Mouse (Mus musculus) heart, adult 9 months (tissue): Measurements from ENCODE around the gene Commd7.
"Not testable (repeated sequence)": the region's sequence is repeated elsewhere in the genome, so short reads cannot be mapped to it uniquely, and the experiment has no call there.

Experiments
- DNase-seq, 2 experiments: peaks; one replicate each; pipeline ENCODE4 v3.0.0; 2022; ENCODE audit warnings: low spot score in 2 of 2

The Commd7 gene

GRCm38 (mm10) chr2:153631976-153632870 is at the start of gene Commd7:
Gene Commd7, minus strand, starts transcription at chr2:153632781.
- peak; percentile 75 to 85 for DNase-seq

- no peak for DNase-seq
Measured at GRCm38 (mm10) chr2:153679959-153680358, 47.4 kb upstream of the Commd7 start.

GRCm38 (mm10) chr2:153677550-153677949 is 45.0 kb upstream of the Commd7 start:
- DNase-seq, result no peak

- DNase-seq, result no peak
Measured at GRCm38 (mm10) chr2:153676944-153677343, 44.4 kb upstream of the Commd7 start.

- not testable (repeated sequence) for DNase-seq
Measured at GRCm38 (mm10) chr2:153675364-153675763, 42.8 kb upstream of the Commd7 start.

GRCm38 (mm10) chr2:153672619-153673018 is 40.0 kb upstream of the Commd7 start:
- DNase-seq, result no peak

GRCm38 (mm10) chr2:153670111-153670510 is 37.5 kb upstream of the Commd7 start:
- DNase-seq, result no peak

GRCm38 (mm10) chr2:153668754-153669376 is 36.3 kb upstream of the Commd7 start:
- peak in 1 of 2 experiments; percentile 30 for DNase-seq

- DNase-seq, result no peak
Measured at GRCm38 (mm10) chr2:153665401-153665800, 32.8 kb upstream of the Commd7 start.

GRCm38 (mm10) chr2:153660616-153661015 is 28.0 kb upstream of the Commd7 start:
- DNase-seq, result no peak

GRCm38 (mm10) chr2:153657659-153658058 is 25.1 kb upstream of the Commd7 start:
- DNase-seq, result not testable (repeated sequence)

GRCm38 (mm10) chr2:153651681-153652080 is 19.1 kb upstream of the Commd7 start:
- no peak for DNase-seq

- DNase-seq, result peak in 1 of 2 experiments; percentile 10
Measured at GRCm38 (mm10) chr2:153650014-153650687, 17.6 kb upstream of the Commd7 start.

GRCm38 (mm10) chr2:153649298-153650013 is 16.9 kb upstream of the Commd7 start, which contains the start of gene Dnmt3b:
Gene Dnmt3b, plus strand, starts transcription at chr2:153649450.
- peak; percentile 49 to 57 for DNase-seq

GRCm38 (mm10) chr2:153648773-153649297 is 16.3 kb upstream of the Commd7 start:
- DNase-seq, result no peak

- DNase-seq, result no peak
Measured at GRCm38 (mm10) chr2:153642999-153643398, 10.4 kb upstream of the Commd7 start.

GRCm38 (mm10) chr2:153642496-153642895 is 9.9 kb upstream of the Commd7 start:
- DNase-seq, result no peak

- DNase-seq, result no peak
Measured at GRCm38 (mm10) chr2:153638977-153639680, 6.5 kb upstream of the Commd7 start.

- DNase-seq, result no peak
Measured at GRCm38 (mm10) chr2:153633259-153633658, 678 bp upstream of the Commd7 start.

GRCm38 (mm10) chr2:153632871-153633226 is 268 bp upstream of the Commd7 start:
- no peak for DNase-seq

GRCm38 (mm10) chr2:153630950-153631349 is 1.6 kb downstream of the Commd7 start:
- no peak for DNase-seq
